Mouse (Mus musculus) kidney, adult 8-10 months (tissue): ENCODE measurements at regions not wholly inside any gene's neighbourhood (a gene's known extent, or its start where the extent isn't known, plus 50 kb on each side); places are given as distances from the start of the nearest gene placed in this dataset.
A peak's percentile ranks its signal among the peaks of the same experiment; 100 is the strongest.

ENCODE experiments used
- DNase-seq, 2 experiments: peaks; one replicate each; pipeline ENCODE4 v3.0.0; 2022

DNA sequence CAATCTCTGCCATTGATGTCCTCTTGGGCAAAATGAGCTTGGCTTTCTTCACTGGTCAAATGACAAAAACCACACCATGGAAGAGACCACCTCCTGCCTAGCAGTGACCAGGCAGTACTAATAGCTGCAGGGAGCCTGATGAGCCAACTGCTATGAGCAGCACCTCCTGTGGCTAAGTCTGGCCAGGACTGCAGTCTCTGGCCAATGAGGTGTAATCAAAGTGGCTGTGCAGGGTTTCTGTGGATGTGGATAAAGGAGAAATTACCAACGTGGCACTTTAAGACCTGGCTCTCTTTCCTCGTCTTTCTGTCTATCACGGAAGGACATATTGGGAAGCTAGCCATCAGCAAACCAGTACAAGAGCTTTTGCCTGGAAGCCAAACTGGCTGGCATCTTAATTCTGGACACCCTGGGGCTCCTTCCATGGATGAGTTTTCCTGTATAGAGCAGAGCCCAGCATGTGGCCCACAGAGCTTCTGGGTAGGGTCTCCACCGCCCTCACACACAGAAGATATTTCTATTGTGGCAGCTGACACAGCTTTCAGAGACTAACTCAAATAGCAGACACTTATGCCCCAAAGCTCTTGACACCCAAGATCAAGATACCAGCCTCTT, 188.2 kb upstream of the Rybp start:
- DNase-seq, result no peak

DNA sequence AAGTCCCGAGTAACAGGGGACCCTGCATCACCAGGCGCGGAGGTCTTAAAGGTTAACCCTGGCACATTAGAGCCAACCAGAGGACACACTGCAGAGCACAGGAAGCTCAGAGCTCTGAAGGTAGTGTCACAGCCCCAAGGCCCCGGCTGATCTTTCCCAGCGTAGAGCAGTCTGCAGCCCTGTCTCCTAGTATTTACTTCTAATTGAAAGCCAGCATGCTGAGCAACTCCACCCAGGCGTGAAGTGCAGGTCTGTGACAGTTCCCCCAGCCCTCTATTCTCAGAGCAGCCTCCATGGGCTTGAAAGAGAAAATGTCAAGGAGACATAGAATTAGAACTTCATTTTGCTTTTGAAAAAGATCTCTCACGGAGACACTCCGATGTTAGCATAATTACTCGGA, 187.0 kb upstream of the Rybp start:
- no peak for DNase-seq

DNA sequence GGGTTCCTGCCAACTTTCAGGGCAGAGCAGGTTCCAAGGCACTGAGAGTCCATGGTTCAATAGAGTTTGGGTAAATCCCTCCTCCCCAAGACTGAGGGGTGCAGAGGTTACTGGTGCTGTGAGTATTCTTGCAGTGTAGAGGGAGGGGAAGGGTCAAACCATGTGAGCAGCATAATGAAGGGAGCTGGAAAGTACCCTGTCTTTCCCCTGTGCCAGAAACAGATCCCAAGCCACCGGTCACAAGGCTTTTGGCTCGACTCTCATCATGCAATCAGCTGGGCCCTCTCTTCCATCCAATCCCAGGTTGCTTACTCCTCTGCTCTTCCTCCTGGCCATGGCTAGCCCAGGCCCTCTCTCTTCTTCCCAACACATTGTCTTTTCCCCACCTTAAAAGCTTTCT, 182.8 kb upstream of the Rybp start:
- DNase-seq, result no peak

DNA sequence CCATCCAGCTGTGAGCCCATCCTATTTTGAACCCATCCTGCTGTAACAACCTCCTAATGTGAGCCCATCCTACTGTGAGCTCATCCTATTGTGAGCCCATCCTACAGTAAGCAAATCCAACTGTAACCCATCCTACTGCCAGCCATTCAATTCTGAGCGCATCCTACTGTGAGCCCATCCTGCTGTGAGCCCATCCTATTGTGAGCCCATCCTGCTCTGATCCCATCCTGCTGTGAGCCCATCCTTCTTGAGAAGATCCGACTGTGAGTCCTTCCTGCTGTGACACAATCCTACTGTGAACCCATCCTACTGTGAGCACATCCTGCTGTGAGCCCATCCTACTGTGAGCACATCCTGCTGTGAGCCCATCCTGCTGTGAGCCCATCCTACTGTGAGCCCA, 175.5 kb upstream of the Rybp start:
- DNase-seq, result no peak

DNA sequence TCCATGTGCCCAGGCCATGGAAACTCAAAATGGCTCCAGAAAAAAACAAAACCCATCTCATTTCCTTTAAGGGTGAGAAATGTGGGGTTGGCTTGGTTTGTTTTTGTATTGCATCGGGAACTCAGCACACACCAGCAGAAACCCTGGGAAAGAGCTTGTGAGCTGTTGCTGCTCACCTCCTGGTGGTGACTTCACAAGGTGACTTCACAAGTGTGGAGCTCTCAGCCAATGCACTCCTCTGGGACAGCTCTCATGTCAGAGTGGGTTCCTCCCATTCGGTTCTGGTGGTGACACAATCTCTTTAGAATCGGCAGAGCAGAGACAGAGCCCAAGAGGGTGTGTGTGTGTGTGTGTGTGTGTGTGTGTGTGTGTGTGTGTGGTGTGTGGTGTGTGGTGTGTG, 166.1 kb upstream of the Rybp start:
- DNase-seq, result no peak

DNA sequence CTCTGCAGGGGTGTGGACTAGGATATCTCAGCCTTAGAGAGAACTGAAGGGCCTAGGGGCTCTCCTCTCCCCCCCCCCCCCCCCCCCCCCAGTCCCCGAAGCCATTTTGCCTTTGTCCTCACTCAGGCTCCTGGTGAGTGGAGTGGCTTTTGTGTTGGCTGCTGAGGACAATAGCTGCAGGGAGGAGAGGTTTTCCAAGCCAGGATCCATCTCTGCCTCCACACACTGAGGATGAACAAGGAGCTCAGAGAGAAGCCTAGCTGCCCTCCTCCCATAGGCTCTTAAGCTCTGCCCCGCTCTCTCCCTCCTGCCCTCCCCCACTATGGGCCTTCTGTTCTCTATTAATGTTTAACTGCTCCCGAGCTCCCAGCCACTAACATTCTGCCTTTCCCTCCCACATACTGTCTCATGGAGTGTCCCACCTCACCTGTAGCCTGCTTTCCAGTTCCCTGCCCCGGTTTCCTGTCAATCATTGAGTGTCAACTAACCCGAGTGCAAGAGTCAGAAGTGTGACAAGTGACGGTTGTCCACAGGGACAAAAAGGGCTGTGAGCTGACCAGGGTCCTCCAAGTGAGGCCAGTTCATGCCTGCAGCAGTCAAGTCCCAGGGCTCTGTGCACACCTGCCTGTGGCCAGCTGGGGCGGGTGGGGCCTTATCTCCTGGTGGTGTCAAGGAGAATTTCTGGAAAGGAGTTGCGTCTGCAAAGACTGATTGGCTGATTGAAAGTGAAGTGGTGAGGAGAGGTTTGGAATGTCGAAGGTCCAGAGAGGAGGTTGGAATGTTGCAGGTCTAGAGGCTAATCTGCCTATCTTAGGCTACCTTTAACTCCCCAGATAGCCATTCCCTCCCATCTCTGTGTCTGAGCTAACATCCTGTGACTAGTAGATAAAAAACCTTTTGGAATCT, 165.1 kb upstream of the Rybp start:
- DNase-seq, result peak in 1 of 2 experiments; percentile 3

DNA sequence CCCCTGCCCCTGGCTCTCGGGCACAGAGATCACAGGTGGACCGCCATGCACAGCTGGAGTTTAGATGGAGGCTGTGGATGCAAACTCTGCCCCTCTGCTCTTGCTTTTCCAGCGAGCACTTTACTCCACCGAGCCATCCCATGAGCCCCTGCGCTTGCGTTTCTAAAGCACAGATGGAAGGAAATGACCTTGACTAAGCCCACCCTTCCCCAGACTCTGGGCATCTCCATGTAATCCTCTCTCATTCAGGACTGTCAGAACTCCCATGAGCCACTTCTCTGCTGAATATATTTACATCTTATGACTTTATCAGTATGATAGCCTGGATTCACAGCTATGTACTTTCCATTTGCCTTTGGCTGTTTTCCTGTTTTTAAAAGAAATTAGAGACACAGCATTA, 162.8 kb upstream of the Rybp start:
- DNase-seq, result no peak

DNA sequence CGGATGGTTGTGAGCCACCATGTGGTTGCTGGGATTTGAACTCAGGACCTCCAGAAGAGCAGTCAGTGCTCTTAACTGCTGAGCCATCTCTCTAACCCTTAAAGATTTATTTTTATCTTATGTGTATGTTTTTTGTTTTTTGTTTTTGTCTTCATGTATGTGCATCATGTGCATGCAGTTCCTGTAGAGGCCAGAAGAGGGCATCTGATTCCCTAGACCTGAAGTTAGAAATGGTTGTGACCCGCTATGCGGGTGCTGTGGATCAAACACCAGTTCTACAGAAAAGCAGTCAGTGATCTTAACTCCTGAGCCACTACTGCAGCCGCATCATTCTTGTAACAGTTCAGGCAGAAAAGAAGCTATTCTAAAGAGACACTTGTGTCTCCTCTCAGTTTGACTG, 161.8 kb upstream of the Rybp start:
- no peak for DNase-seq

DNA sequence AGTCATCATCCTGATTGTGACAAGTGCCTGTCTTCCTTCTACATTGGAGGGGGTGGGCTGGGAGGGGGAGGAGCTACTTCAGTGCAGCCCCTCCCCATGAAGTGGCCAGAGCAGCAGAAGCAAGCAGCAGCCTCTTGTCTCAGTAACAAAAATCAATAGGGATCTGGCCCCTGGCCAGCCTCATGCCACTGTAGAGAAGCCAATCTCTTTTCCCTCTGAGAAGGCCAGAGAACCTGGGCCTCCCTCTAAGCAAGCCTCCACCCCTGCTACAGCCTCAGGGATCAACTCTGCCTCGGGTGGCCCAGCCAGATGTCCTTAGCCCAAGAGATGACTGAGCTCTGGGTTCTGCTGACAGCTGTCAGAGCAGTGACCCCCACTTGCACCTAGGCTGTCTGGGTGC, 159.9 kb upstream of the Rybp start:
- no peak for DNase-seq

DNA sequence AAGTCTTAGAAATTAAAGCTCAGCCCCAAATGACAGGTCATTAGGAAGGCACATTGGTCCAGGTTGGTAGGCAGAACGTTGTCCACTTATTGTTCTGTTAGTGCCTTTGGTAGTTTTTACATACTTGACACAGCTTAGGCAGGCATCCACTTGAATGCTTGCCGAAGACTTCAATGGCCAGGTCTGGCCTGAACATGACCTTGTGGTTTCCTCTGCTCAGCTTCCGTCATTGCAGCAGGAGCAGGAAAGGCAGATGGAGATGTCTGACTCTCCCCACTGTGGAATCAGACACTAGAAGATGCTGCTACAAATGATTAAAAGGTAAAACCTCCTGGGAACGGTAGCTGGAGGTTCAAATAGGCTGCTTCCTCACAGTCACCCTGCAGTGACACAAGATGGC, 159.5 kb upstream of the Rybp start:
- no peak for DNase-seq

DNA sequence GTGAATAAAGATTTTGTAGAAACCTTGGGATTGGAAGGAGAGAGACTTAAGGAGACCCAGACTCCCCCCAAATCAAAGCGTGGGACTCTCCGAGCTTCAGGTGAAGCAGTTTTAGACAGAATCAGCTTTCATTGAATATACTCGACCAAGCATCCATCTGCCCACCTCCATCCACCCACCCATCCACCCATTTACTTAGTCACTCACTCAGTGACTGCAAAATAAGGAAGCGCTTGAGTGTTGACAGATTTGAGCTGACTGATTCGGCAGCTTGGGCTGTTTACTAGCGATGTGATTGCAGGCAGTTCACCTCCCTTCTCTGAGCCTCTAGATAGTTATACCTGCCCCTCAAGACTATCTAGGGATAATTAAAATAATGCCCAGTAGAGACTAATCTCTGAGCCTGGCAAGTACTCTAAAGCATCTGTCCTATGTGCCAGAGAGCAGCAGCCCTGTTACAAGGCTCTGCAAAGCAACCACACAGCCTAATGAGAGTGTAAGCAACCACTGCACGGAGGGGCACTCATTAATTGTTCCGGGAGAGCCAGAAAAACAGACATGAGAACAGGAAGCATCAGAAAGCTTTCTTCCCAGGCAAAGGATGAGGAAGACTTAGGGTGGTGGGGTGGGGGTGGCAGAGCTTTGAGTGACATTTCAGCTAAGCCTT, 151.9 kb upstream of the Rybp start:
- DNase-seq, result no peak

DNA sequence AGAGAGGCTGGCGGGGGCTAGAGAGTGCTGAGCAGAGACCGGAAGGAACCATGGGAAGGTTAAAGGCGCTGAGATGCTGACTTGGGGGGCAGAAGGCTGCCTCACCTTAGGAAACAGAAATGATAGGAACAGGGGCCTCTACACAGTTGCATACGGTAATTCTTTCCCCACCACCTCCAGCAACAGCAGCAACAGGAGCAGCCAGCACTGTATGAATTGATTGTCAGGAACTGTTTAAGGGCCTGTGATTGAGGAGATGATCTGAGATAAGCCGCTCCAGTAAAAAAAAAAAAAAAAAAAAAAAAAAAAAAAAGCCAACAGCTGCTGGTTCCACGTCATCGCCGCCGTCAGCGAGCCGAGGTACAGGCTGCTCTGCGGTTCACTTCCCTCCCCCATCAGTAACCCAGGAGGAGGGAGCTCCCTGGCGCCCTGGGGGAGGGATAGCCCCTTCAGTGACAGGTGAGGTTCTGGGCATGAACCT, 151.3 kb upstream of the Rybp start:
- DNase-seq, result no peak

DNA sequence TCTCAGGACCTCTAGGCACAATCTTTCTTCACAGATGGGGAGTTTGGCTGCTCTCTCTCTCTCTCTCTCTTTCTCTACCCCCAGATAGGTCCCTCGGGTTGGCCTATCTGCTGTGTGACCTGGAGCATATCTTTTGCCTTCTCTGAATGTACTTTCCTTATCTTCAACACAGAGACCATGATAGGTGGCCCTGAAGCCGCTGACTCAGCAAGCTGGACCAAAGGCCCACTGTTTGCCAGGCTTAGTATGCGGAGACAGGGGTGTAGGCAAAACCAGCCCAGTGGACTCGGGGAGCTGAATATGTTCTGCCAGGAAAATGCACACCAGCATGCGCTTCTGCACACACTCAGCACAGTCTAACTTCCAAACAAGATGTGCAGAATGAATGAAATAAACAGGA, 150.7 kb upstream of the Rybp start:
- DNase-seq, result no peak

DNA sequence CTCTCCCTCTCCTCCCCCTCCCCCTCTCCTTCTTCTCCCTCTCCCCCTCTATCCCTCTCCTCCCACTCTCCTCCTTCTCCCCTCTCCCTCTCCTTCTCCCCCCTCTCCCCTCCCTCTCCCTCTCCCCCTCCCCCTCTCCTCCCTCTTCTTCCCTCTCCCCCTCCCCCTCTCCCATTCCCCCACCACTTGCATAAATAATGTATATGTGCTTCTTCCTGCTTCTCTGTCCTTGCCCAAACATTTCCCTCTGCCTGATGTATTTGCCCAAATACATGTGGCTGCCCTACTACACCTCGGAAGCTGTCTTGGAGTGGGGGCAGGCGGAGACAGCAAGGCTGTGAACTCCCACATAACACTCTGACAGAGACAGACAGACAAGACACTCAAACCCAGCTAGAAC, 149.2 kb upstream of the Rybp start:
- no peak for DNase-seq

DNA sequence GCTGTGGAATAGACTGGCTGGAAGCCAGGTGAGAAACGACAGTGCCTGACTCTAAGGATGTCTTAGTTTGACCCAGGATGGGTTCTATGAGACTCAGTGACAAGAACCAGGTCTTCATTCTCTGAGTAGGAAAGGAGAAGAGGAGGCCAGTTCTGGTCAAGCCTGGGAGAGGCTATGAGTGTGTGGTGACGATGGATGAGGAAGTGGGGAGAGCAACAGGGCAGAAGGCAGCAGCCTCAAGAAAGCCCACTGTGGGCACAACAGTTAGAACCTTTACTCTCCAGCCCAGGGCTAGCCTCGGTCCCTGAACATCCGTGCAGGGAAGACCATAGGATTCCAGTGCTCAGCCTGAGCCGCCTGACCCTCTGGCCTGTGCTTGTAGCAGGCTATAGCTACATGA, 147.9 kb upstream of the Rybp start:
- no peak for DNase-seq

DNA sequence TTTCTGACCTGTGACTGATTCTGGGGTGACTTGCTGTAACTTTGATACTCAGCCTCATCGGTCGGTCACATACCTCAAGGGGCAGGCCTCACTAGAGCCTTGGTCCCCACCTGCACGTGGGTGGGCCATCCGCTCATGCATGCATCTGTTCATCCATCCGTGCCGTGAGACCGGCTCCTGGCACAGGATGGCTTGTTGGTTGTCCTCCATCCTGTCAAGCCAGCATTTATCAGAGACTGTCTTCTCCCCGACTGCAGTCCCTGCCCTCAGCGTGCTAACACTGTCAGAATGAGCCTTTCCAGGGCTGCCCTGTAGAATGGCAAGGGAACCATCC, 146.2 kb upstream of the Rybp start:
- DNase-seq, result no peak

DNA sequence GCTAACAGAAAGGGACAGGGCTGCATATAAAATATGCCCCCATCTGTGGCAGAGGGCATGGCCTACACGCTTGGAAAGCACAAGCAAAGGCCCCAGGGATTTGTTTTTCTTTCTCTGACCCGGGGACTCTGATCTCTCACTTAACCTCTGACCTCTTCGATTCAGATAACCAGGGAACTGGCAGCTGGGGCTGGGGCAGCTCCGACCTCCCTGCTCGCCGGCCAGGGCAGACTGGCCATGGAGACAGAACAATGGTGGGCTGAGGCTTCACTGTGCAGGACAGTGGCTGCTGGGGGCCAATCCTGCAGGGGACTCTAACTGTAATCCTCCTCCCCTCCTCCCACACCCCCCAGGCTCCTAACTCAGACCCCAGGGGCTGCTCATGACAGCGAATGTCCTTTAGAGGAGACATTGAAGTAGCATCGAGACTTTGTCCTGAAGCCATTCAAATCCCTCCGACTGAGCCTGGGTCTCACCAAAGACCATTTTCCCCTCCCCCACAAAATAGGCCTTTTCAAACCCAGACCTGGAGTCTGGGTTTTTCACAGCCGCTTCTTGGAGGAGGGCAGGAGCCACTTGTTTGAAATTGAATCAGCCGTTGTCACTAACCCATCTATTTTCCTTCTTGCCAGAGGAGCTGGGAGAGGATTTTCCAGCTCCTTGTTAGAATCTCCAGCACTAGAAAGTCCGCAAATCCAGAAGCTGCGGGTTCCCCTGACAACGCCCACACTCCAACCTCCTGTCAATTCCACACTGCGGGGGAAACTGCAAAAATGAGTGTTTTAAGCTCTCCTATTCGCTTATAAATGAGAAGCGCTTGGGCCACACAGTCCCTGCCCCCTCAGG, 145.6 kb upstream of the Rybp start:
- DNase-seq, result no peak

DNA sequence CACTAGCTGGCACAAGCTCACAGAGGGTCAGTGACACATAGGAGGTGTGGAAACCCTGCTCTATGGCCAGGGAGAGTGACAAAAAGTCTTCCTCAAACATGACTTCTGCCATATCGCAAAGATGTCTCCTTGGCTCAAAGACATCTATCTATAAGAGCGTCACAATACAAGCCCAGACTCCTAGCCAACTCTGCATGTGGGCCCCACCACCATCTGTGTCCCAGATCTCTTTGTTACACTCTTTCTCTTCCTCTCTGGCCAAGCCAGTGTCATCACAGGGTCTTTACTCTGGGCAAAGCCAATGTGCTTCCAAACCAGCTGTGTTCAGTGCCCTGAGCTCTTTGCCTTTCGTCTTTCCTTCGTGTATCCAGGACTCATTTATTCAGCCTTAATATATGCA, 143.0 kb upstream of the Rybp start:
- no peak for DNase-seq

DNA sequence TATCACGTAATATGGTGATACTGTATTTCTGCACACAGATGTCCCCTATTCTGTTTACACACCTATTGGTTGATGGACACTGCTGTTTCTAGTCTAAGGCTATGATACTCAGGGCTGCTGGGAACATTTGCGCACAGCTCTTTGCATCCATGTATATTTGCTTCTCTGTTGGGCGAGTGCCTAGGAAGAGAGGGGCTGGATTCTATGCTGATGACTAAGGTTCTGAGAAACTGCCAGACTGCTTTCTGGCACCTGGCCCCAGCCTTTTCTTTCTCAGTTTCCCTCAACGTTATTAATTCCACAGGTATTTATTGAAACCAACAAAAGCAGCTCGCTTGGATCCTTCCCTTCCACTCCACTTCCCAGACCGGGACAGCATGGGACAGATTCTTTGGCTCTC, 142.2 kb upstream of the Rybp start:
- DNase-seq, result no peak

DNA sequence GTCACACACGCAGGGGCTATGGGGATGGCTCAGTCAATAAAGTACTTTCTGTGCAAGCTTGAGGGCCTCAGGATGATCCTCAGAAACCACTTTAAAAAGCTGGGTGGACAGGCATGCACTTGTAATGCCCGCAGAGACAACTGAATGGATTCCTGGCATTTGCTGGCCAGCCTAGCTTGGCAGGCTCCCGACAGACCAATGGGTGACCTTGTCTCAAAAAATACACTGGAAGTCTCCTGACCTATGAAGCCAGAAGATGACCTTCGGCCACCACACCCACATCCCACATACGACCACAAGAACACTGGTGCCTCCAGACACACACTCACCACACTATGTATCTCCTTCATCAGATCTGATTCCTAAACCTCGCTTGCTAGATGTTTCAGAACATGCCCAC, 141.5 kb upstream of the Rybp start:
- DNase-seq, result no peak

DNA sequence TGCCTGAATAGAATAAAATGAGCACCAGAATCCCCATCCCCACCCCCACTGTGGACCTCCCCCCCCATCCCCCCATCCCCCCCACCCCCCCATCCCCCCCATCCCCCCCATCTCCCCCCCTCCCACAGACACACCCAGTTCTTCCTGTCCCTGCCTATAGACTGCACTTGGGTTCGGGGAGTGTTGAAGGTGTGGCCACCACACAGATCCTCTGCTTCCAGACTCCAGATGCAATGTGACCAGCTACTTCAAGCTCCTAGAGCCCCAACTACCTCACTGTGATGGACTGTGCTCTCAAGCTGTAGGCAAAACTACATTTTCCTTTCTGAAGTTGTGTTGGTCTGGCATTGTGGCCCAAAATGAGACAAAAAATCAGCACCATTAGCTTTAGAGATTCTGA, 138.3 kb upstream of the Rybp start:
- no peak for DNase-seq

DNA sequence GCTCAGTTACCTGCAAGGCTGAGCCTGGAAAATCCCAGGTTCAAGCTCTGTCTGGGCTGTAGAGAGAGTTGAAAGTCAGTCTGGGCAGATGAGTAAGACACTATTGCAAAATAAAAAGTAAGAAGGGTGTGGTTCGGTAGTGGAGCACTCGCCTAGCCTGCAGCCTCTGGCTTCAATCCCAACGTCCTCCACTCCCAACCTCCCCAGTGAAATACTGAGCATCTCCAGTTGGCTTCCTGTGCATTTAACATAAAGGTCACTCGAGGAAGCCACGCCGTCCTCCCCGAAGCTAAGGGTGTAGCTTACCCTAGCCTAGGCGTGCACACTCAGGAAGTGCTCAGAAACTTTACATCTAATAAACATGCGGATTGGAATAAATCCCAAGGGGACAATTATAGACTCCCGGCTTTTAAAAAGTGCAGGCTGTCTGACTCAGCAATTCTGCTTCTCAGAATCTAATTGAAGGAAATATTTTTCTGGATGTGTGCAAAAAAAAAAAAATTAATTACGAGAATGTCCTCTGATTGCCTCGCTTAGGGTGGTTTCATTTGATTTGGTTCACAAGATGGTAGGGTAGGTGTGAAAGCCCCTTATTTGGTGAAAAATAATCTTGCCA, 137.6 kb upstream of the Rybp start:
- DNase-seq, result no peak

DNA sequence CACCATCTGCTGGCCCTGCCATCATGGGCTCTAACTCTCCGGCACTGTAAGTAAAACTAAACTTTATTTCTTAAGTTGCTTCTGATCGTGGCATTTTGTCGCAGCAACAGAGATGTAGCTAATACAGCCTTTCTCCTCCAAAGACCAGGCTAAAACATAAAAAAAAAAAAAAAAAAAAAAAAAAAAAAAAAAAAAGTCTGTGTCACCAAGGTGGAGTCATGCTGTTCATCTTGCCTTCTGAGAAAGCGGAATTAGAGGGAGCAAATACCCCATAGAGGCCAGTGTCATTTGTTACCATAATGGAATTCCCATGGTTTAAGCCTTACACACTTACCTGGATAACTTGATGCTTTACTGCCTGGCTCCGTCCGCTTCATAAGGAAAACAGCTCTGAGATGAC, 136.9 kb upstream of the Rybp start:
- DNase-seq, result no peak
